Mouse (Mus musculus) forebrain, embryonic 13.5 days (tissue): ENCODE results near the gene Gm10320. TPM values are rescaled to one million over a fixed set of nuclear protein-coding genes. Genes with fewer than 3 reads are reported as not detected.

ENCODE experiments used
- ATAC-seq: fragments of 200-750 bp; cut with Nextera tagmentation; 2 replicates; pipeline ENCODE4 v1.8.0; 2017
- H3K27ac ChIP-seq: fragments of 300-500 bp; sonication (generic); 2 replicates; pipeline ENCODE4 v1.5.1; 2015; ENCODE audit warnings: inconsistent platforms, mild to moderate bottlenecking, moderate library complexity
- H3K27me3 ChIP-seq: fragments of 300-500 bp; sonication (generic); 2 replicates; pipeline ENCODE4 v1.6.1; 2015; ENCODE audit warnings: mild to moderate bottlenecking, inconsistent platforms
- H3K36me3 ChIP-seq: fragments of 300-500 bp; sonication (generic); 2 replicates; pipeline ENCODE4 v1.6.1; 2015; ENCODE audit warnings: mild to moderate bottlenecking, inconsistent platforms; ENCODE audit not compliant: poor library complexity, severe bottlenecking
- H3K4me1 ChIP-seq: fragments of 300-500 bp; sonication (generic); 2 replicates; pipeline ENCODE4 v1.6.1; 2015; ENCODE audit warnings: inconsistent platforms
- H3K4me2 ChIP-seq: fragments of 300-500 bp; sonication (generic); 2 replicates; pipeline ENCODE4 v1.6.1; 2015; ENCODE audit warnings: inconsistent platforms, mild to moderate bottlenecking, moderate library complexity
- H3K4me3 ChIP-seq: fragments of 300-500 bp; sonication (generic); 2 replicates; pipeline ENCODE4 v1.5.1; 2015; ENCODE audit warnings: mild to moderate bottlenecking, inconsistent platforms
- H3K9ac ChIP-seq: fragments of 300-500 bp; sonication (generic); 2 replicates; pipeline ENCODE4 v1.6.1; 2015; ENCODE audit warnings: mild to moderate bottlenecking, inconsistent platforms
- H3K9me3 ChIP-seq: fragments of 300-500 bp; sonication (generic); replicated peaks from 2 replicates; pipeline ENCODE4 v1.6.1; 2016; ENCODE audit warnings: inconsistent platforms
- WGBS: fragments of 180-500 bp; shearing (Covaris S2); methylation state at CpG from one replicate; pipeline ENCODE4 v1.1.7; 2015; 5-methylcytosine and 5-hydroxymethylcytosine counted together
- polyA plus RNA-seq: library from polyadenylated mRNA; unstranded; fragments of >200 nt; fragmentation: Nextera tagmentation; extraction: Ambion mirVana; gene quantifications from 2 replicates; pipeline ENCODE4 v1.2.1, GENCODE M21; 2015

Gene Gm10320
- polyA plus RNA-seq, 1 experiment from 2014 or later, result 2.6 TPM

- 95% methylated on average over 3 of the region's 3 CpGs for WGBS
- Histone ChIP-seq H3K4me2 (no peak overlapping the region), H3K4me1 (peaks cover 8% of the 10 kb centered on the region; the same call in 1 of the 2 replicates), H3K9me3 (no peaks in the 10 kb centered on the region), H3K27ac (no peak overlapping the region), H3K36me3 (no peaks in the 10 kb centered on the region), H3K27me3 (no peaks in the 10 kb centered on the region; the same call in 1 of the 2 replicates), H3K9ac (no peak overlapping the region), H3K4me3 (no peak overlapping the region)
- no peak for ATAC-seq
These were observed 13.8 kb downstream of the Gm10320 start for GRCm38 (mm10) chr13:98477991-98478390.

- H3K9ac ChIP-seq, result no peak overlapping the region
- peaks cover 8% of the 10 kb centered on the region; the same call in 1 of the 2 replicates for H3K4me1 ChIP-seq
- no peaks in the 10 kb centered on the region for H3K36me3 ChIP-seq
- no peak overlapping the region for H3K4me3 ChIP-seq
- H3K4me2 ChIP-seq, result no peak overlapping the region
- ATAC-seq, result no peak
- WGBS, result 73% methylated on average over 4 of the region's 4 CpGs
- H3K27ac ChIP-seq, result no peak overlapping the region
- no peaks in the 10 kb centered on the region; the same call in 1 of the 2 replicates for H3K27me3 ChIP-seq
- no peaks in the 10 kb centered on the region for H3K9me3 ChIP-seq
These were observed 14.8 kb downstream of the Gm10320 start for GRCm38 (mm10) chr13:98476839-98477495.

DNA sequence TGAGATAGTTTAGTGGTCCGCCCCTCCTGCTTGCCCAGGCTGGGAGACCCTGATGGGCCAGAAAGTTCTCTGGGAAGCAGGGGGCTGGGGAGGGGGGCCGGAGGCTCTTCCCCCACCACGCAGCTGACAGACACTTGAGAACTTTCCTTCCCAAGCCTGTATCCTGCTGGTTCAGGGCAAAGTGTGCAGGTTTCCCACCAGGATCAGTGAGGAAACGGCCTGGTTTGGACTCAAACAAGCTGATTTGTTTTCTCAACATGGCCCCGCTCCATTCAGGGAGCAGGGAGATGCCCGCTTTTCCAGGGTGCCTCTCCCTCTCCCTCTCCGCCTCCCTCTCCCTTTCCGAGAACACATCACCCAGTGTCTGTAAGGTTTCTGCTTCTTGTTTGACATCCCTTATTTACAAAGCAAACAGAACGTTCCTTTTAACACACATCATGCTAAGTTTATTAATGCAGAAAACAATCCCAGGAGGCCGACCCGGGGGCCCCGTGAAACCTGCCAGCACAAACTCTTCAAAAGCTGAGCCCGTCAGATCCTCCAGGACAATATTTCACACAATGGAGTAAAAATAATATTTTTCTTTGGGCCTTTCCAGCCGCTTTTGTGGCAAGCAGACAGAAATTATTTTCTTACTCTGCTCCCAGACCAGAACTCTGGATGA lies 15.5 kb downstream of the Gm10320 start:
- H3K4me2 ChIP-seq, result no peak overlapping the region
- no peak overlapping the region for H3K27ac ChIP-seq
- H3K4me3 ChIP-seq, result no peak overlapping the region
- no peaks in the 10 kb centered on the region; the same call in 1 of the 2 replicates for H3K27me3 ChIP-seq
- no peaks in the 10 kb centered on the region for H3K36me3 ChIP-seq
- WGBS, result 33% methylated on average over 13 of the region's 14 CpGs
- no peak overlapping the region for H3K9ac ChIP-seq
- H3K4me1 ChIP-seq, result peaks cover 8% of the 10 kb centered on the region; the same call in 1 of the 2 replicates
- H3K9me3 ChIP-seq, result no peaks in the 10 kb centered on the region
- ATAC-seq, result no peak

- peaks cover 8% of the 10 kb centered on the region; the same call in 1 of the 2 replicates for H3K4me1 ChIP-seq
- no peak for ATAC-seq
- no peaks in the 10 kb centered on the region for H3K36me3 ChIP-seq
- H3K4me3 ChIP-seq, result no peak overlapping the region
- H3K27me3 ChIP-seq, result no peaks in the 10 kb centered on the region; the same call in 1 of the 2 replicates
- H3K9me3 ChIP-seq, result no peaks in the 10 kb centered on the region
- no peak overlapping the region for H3K9ac ChIP-seq
- H3K27ac ChIP-seq, result no peak overlapping the region
- 57% methylated on average over 8 of the region's 8 CpGs for WGBS
- no peak overlapping the region for H3K4me2 ChIP-seq
These were observed 16.1 kb downstream of the Gm10320 start for GRCm38 (mm10) chr13:98475681-98476080.

GRCm38 (mm10) chr13:98473034-98473433 lies 18.8 kb downstream of the Gm10320 start:
- no peak overlapping the region for H3K4me3 ChIP-seq
- H3K27ac ChIP-seq, result no peak overlapping the region
- 87% methylated on average over 4 of the region's 4 CpGs for WGBS
- no peak overlapping the region for H3K4me2 ChIP-seq
- ATAC-seq, result no peak
- no peaks in the 10 kb centered on the region; the same call in 1 of the 2 replicates for H3K27me3 ChIP-seq
- no peaks in the 10 kb centered on the region for H3K9me3 ChIP-seq
- H3K36me3 ChIP-seq, result no peaks in the 10 kb centered on the region
- no peak overlapping the region for H3K9ac ChIP-seq
- peaks cover 8% of the 10 kb centered on the region; the same call in 1 of the 2 replicates for H3K4me1 ChIP-seq

DNA sequence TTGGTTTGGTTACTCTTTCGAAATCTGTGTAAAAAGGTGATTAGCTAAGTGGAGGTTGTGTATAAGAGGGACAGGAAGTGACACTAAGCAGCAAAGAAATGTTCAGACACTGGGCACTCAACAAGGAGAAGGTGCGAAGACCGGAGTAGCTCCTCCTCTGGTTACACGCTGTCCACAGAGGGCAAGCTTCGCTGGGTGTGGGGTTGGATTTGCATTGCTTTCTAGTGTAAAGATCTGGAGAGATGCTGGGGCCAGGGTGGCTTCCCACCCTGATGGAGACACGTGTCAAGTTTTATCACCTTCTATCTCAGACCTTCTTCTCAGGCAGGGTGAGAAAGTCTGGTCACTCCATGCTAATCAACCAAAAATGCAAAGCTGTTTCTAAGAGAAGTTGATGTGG lies 20.0 kb downstream of the Gm10320 start:
- Histone ChIP-seq H3K4me3 (no peak overlapping the region), H3K4me2 (no peak overlapping the region), H3K27ac (no peak overlapping the region), H3K4me1 (peaks cover 7% of the 10 kb centered on the region; the same call in 1 of the 2 replicates), H3K9ac (no peak overlapping the region), H3K9me3 (no peaks in the 10 kb centered on the region), H3K36me3 (no peaks in the 10 kb centered on the region), H3K27me3 (no peaks in the 10 kb centered on the region; the same call in 1 of the 2 replicates)
- no peak for ATAC-seq
- WGBS, result 81% methylated on average over 6 of the region's 6 CpGs

- H3K27me3 ChIP-seq, result no peaks in the 10 kb centered on the region; the same call in 1 of the 2 replicates
- H3K4me2 ChIP-seq, result no peak overlapping the region
- no peaks in the 10 kb centered on the region for H3K36me3 ChIP-seq
- H3K4me3 ChIP-seq, result no peak overlapping the region
- 81% methylated on average over 12 of the region's 12 CpGs for WGBS
- H3K4me1 ChIP-seq, result no peaks in the 10 kb centered on the region
- H3K27ac ChIP-seq, result no peak overlapping the region
- H3K9ac ChIP-seq, result no peak overlapping the region
- ATAC-seq, result no peak
- no peaks in the 10 kb centered on the region for H3K9me3 ChIP-seq
These were observed 21.5 kb downstream of the Gm10320 start for GRCm38 (mm10) chr13:98470321-98470720.

DNA sequence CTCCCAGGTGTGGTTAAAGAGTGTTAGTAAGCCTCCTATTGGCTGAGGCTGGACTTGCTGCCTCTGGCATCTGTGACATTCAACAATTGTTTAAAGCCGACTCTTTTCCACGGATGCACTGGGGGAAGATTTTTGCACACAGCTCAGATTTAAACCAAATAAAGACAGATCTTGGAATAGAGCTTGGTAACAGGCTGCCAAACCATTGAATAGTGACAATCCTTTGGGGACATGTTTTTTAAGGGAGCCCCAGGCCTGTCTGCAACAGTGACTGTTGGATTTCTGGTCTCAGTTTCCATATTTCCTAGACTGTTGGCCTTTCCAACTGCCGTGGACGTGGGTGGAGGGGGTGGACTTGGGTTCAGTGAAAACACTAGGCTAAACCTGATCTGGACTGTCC lies 21.9 kb downstream of the Gm10320 start:
- Histone ChIP-seq H3K9me3 (no peaks in the 10 kb centered on the region), H3K9ac (no peak overlapping the region), H3K36me3 (no peaks in the 10 kb centered on the region), H3K27ac (no peak overlapping the region), H3K4me3 (no peak overlapping the region), H3K27me3 (no peaks in the 10 kb centered on the region; the same call in 1 of the 2 replicates), H3K4me2 (no peak overlapping the region), H3K4me1 (no peaks in the 10 kb centered on the region)
- 85% methylated on average over 4 of the region's 4 CpGs for WGBS
- ATAC-seq, result no peak

DNA sequence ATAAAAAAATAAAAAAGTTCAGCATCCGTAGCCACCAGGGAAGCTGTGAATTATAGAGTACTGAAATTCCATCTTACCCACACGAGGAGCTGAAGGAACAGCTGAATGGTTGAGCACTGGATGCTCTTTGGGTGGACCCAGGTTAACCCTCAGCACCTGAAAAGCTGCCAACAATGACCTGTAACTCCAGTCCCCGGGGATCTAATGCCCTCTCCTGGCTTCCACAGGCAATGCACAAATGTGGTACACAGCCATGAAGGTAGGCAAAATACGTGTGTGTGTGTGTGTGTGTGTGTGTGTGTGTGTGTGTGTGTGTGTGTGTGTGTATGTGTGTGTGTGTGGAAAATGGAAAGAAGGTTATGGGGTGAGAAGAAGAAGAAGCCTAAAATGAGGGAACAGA lies 30.3 kb downstream of the Gm10320 start:
- no peak overlapping the region for H3K4me3 ChIP-seq
- H3K36me3 ChIP-seq, result no peaks in the 10 kb centered on the region
- no peak overlapping the region for H3K9ac ChIP-seq
- no peak overlapping the region for H3K27ac ChIP-seq
- H3K27me3 ChIP-seq, result no peaks in the 10 kb centered on the region
- H3K4me2 ChIP-seq, result no peak overlapping the region
- ATAC-seq, result no peak
- no peaks in the 10 kb centered on the region for H3K4me1 ChIP-seq
- H3K9me3 ChIP-seq, result 0 out of 2 replicates have a peak, but pooled peaks cover 3% of the 10 kb centered on the region
- WGBS, result 74% methylated on average over 4 of the region's 4 CpGs

- Histone ChIP-seq H3K4me2 (no peak overlapping the region), H3K4me3 (no peak overlapping the region), H3K27ac (no peak overlapping the region), H3K9me3 (0 out of 2 replicates have a peak, but pooled peaks cover 3% of the 10 kb centered on the region), H3K27me3 (no peaks in the 10 kb centered on the region), H3K9ac (no peak overlapping the region), H3K4me1 (no peaks in the 10 kb centered on the region), H3K36me3 (no peaks in the 10 kb centered on the region)
- no peak for ATAC-seq
- 66% methylated on average over 2 of the region's 2 CpGs for WGBS
These were observed 35.4 kb downstream of the Gm10320 start for GRCm38 (mm10) chr13:98456398-98456797.

GRCm38 (mm10) chr13:98455646-98456045 lies 36.2 kb downstream of the Gm10320 start:
- Histone ChIP-seq H3K4me3 (no peak overlapping the region), H3K4me1 (no peaks in the 10 kb centered on the region), H3K27ac (no peak overlapping the region), H3K9ac (no peak overlapping the region), H3K27me3 (no peaks in the 10 kb centered on the region), H3K36me3 (no peaks in the 10 kb centered on the region), H3K4me2 (no peak overlapping the region), H3K9me3 (0 out of 2 replicates have a peak, but pooled peaks cover 3% of the 10 kb centered on the region)
- no peak for ATAC-seq
- 88% methylated on average over 10 of the region's 10 CpGs for WGBS

DNA sequence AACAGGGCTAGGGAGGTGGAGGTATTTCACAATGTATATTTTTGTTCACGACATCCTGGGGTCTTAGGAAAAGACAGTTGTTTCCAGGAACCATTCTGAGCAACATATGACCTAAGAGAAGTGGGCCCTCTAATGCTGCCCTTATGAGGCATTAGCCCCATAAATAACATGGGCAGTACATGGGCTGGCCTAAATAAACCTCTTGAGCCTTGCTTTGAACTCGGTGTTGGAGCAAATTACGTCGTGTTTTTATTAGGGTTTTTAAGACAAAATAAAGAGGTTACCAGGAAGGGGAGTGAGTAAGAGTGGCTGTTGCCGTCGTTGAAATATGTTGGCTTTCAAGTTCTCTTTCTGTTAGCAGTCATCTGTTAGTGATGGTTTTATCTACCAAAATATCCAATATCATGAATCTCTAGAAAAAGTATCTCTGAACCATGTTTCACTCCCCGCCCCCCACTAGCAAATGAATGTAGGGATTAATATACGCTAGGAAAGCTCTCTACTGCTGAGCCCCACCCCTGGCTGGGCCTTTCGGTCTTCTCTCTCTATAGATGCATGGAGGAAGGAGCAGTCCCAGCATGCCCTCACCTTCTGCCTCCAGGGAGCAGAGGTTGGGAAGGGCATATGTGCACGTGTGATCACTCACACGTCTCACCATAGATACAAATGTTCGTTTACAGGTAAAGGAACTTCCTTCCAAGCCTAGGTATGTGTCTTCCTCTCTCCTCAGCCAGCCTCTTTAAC lies 37.4 kb downstream of the Gm10320 start:
- Histone ChIP-seq H3K27ac (no peak overlapping the region), H3K4me3 (no peak overlapping the region), H3K9me3 (0 out of 2 replicates have a peak, but pooled peaks cover 3% of the 10 kb centered on the region), H3K9ac (no peak overlapping the region), H3K27me3 (no peaks in the 10 kb centered on the region), H3K36me3 (no peaks in the 10 kb centered on the region), H3K4me2 (no peak overlapping the region), H3K4me1 (no peaks in the 10 kb centered on the region)
- ATAC-seq, result no peak
- WGBS, result 86% methylated on average over 12 of the region's 12 CpGs
